Mouse (Mus musculus) CH12.LX (cell line): ENCODE data around the gene Sox10. TPM values are rescaled to one million over a fixed set of nuclear protein-coding genes. Genes with fewer than 3 reads are reported as not detected.

Experiments used
- DNase-seq: peaks from one replicate; pipeline ENCODE4 v3.0.0-alpha.2; 2013; ENCODE audit errors: extremely low read depth
- H3K27ac ChIP-seq: 2 replicates; pipeline ENCODE4 v1.5.1; 2012; ENCODE audit warnings: low read depth, mild to moderate bottlenecking, control low read depth, moderate library complexity; ENCODE audit not compliant: insufficient read depth
- H3K27me3 ChIP-seq: replicated peaks from 2 replicates; pipeline ENCODE3; 2012; ENCODE audit warnings: inconsistent platforms
- H3K36me3 ChIP-seq, 2 experiments: replicated peaks in 1 of 2; 2 replicates each; pipeline versions ENCODE3 to v1.6.1; 2012; ENCODE audit warnings: inconsistent platforms in 1 of 2, low read length in 1 of 2, mild to moderate bottlenecking in 1 of 2, mixed read lengths in 1 of 2, moderate library complexity in 1 of 2; ENCODE audit not compliant: control insufficient read depth in 1 of 2, insufficient read depth in 1 of 2
- H3K4me1 ChIP-seq, 2 experiments: 2 replicates each; pipeline ENCODE4 v1.6.1; 2012; ENCODE audit warnings: inconsistent platforms in 1 of 2, moderate library complexity in 1 of 2; ENCODE audit not compliant: insufficient read depth in 2 of 2, control insufficient read depth in 1 of 2
- H3K4me2 ChIP-seq: 2 replicates; pipeline ENCODE4 v1.6.1; 2012; ENCODE audit warnings: low read depth, mild to moderate bottlenecking, control low read depth; ENCODE audit not compliant: poor library complexity, insufficient read depth, severe bottlenecking
- H3K4me3 ChIP-seq, 3 experiments: fragments of 150-350 bp in 1 of 3; sonication (generic) in 1 of 3; replicated peaks in 1 of 3; 2 replicates each; pipeline versions ENCODE3 to v1.5.1; 2011 to 2012; ENCODE audit warnings: low read depth in 2 of 3, low read length in 2 of 3, mild to moderate bottlenecking in 2 of 3, moderate library complexity in 2 of 3, control low read depth in 1 of 3, improper control_type of control experiment in 1 of 3, inconsistent platforms in 1 of 3, mixed read lengths in 1 of 3; ENCODE audit not compliant: poor library complexity in 1 of 3
- H3K79me2 ChIP-seq: replicated peaks from 2 replicates; pipeline ENCODE4 v1.6.1; 2012; ENCODE audit warnings: mild to moderate bottlenecking, moderate library complexity; ENCODE audit not compliant: control insufficient read depth, poor library complexity, insufficient read depth, severe bottlenecking; ENCODE audit errors: extremely low read depth
- H3K9ac ChIP-seq: 2 replicates; pipeline ENCODE4 v1.6.1; 2012; ENCODE audit warnings: low read depth, mild to moderate bottlenecking, control low read depth, moderate library complexity; ENCODE audit not compliant: insufficient read depth
- H3K9me3 ChIP-seq: replicated peaks from 2 replicates; pipeline ENCODE3; 2012; ENCODE audit warnings: low read length, inconsistent platforms, mixed read lengths
- E2F4 ChIP-seq: IDR thresholded peaks from 2 replicates; pipeline ENCODE4 v1.6.1; 2011; ENCODE audit warnings: low read depth, low read length, improper control_type of control experiment; ENCODE audit not compliant: insufficient replicate concordance
- ELF1 ChIP-seq: IDR thresholded peaks from 2 replicates; pipeline ENCODE4 v1.6.1; 2014; ENCODE audit warnings: low read depth, mild to moderate bottlenecking, inconsistent platforms, low read length, improper control_type of control experiment
- EP300 ChIP-seq: IDR thresholded peaks from 2 replicates; pipeline ENCODE4 v1.6.1; 2011; ENCODE audit warnings: low read length, improper control_type of control experiment
- HCFC1 ChIP-seq: IDR thresholded peaks from 2 replicates; pipeline ENCODE4 v1.6.1; 2012; ENCODE audit warnings: low read depth, mild to moderate bottlenecking, inconsistent platforms, low read length, improper control_type of control experiment
- IRF4 ChIP-seq: IDR thresholded peaks from 2 replicates; pipeline ENCODE4 v1.6.1; 2014; ENCODE audit warnings: low read depth, mild to moderate bottlenecking, inconsistent platforms, low read length, improper control_type of control experiment
- JUND ChIP-seq: conservative IDR thresholded peaks from 2 replicates; pipeline ENCODE4 v1.6.1; 2011; ENCODE audit warnings: low read depth, low read length, improper control_type of control experiment
- MAZ ChIP-seq: IDR thresholded peaks from 2 replicates; pipeline ENCODE4 v1.6.1; 2012; ENCODE audit warnings: low read depth, mild to moderate bottlenecking, inconsistent platforms, low read length, improper control_type of control experiment, moderate library complexity
- NELFE ChIP-seq: IDR thresholded peaks from 2 replicates; pipeline ENCODE4 v1.6.1; 2011; ENCODE audit warnings: low read depth, low read length, improper control_type of control experiment
- POLR2A ChIP-seq: IDR thresholded peaks from 2 replicates; pipeline ENCODE4 v1.6.1; 2011; ENCODE audit warnings: low read depth, mild to moderate bottlenecking, improper control_type of control experiment, low read length
- POLR2AphosphoS2 ChIP-seq: IDR thresholded peaks from 2 replicates; pipeline ENCODE4 v1.6.1; 2011; ENCODE audit warnings: low read depth, low read length, improper control_type of control experiment
- SIN3A ChIP-seq: IDR thresholded peaks from 2 replicates; pipeline ENCODE4 v1.6.1; 2012; ENCODE audit warnings: low read length, improper control_type of control experiment, inconsistent platforms
- TBP ChIP-seq: conservative IDR thresholded peaks from 2 replicates; pipeline ENCODE4 v1.6.1; 2011; ENCODE audit warnings: low read depth, low read length, improper control_type of control experiment
- TCF12 ChIP-seq: IDR thresholded peaks from 2 replicates; pipeline ENCODE4 v1.6.1; 2014; ENCODE audit warnings: low read depth, mild to moderate bottlenecking, inconsistent platforms, low read length, improper control_type of control experiment
- UBTF ChIP-seq: IDR thresholded peaks from 2 replicates; pipeline ENCODE4 v1.6.1; 2012; ENCODE audit warnings: low read depth, mild to moderate bottlenecking, inconsistent platforms, low read length, improper control_type of control experiment, moderate library complexity
- USF1 ChIP-seq: IDR thresholded peaks from 2 replicates; pipeline ENCODE4 v1.6.1; 2014; ENCODE audit warnings: low read depth, mild to moderate bottlenecking, inconsistent platforms, low read length, improper control_type of control experiment
- ZC3H11A ChIP-seq: IDR thresholded peaks from 2 replicates; pipeline ENCODE4 v1.6.1; 2012; ENCODE audit warnings: low read depth, mild to moderate bottlenecking, inconsistent platforms, low read length, improper control_type of control experiment
- ZMIZ1 ChIP-seq: IDR thresholded peaks from 2 replicates; pipeline ENCODE4 v1.6.1; 2012; ENCODE audit warnings: low read depth, mild to moderate bottlenecking, inconsistent platforms, low read length, improper control_type of control experiment
- dilution Hi-C: fragments of 300-500 bp; cut with MboI; formaldehyde crosslinking; loops from 2 replicates; pipeline ENCODE4 v1.14.3; 2020; ENCODE audit warnings: low sequenced_read_pairs; ENCODE audit not compliant: extremely low pct_unique_long_range_greater_than_20kb, extremely low pct_ligation_motif_present
- in situ Hi-C: fragments of 300-500 bp; cut with MboI; formaldehyde crosslinking; loops from 3 replicates; pipeline ENCODE4 v1.14.3; 2019; ENCODE audit warnings: low sequenced_read_pairs, low pct_ligation_motif_present, low pct_unique_long_range_greater_than_20kb, mixed read lengths
- polyA plus RNA-seq: library from polyadenylated mRNA; unstranded; fragments of >175 nt; gene quantifications from 2 replicates; pipeline ENCODE4 v1.2.1, GENCODE M21; 2012; ENCODE audit warnings: low read depth; ENCODE audit not compliant: insufficient read length
- total RNA-seq, 2 experiments: library from RNA; depleted of rRNA; stranded (reverse); fragments of 300-350 nt in 1 of 2; fragments of >200 nt in 1 of 2; gene quantifications; 2 replicates each; pipeline ENCODE4 v1.2.3; 2012 to 2014

Sox10 gene
- total and polyA plus RNA-seq, 3 experiments: 0.08 TPM; not detected in 2

DNA sequence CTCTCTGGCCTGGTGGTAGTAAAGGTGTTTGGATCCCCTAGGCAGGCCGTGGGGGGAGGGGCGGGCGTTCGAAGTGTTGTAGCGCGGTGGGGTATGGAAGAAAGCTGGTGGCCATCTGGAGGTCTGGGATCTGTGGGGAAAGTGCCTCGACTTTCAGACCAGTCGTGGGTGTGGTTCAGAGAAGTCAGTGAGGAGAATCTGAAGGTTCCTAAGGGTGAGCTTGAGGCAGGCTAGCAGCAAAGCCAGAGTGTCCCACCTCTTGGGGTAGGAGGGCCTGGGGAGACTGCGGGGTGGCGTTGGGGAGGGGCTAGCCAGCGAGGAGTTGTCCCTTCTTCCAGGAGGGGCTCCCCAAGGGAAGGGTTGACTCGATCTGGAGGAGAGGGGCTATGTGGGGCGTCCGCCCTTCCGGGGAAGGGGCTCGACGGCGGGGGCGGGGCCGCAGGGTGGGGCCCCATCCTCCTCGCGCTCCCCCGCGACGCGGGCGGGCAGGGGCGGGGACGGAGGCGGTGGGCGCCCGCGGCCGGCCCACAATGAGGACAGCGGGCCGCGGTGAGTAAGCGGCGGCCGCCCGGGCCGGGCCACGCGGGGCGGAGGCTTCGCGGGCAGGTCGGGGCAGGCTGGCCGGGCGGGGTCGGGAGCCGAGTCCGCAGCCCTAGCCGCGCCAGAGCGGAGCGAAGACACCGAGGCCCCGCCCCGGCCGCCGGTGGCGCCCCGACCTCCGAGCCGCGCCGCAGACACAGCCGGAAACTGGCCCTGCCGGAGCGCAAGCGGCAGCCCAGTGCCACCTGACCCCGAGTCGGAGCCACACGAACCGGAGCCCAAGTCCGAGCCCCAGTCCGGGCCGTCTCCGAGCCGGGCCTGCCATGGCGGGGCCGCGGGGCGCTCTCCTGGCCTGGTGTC, 56.4 kb downstream of the Sox10 start, which contains the start of gene Micall1:
Gene Micall1, plus strand, starts transcription at position 478 of the 900 bp plus-strand sequence.
- DNase-seq: peak; percentile 40
- Histone ChIP-seq H3K79me2 (peaks cover 13% of the 10 kb centered on the region; the same call in 1 of the 2 replicates), H3K4me1 (peaks cover 9 to 26% of the 10 kb centered on the region in 2 experiments), H3K27me3 (no peaks in the 10 kb centered on the region), H3K4me2 (peak within 1 kb of the TSS; percentile 96), H3K9me3 (no peaks in the 10 kb centered on the region), H3K4me3 (peak within 1 kb of the TSS; percentile 86 to 88 (median 87)), H3K9ac (peak within 1 kb of the TSS; percentile 77), H3K27ac (peak within 1 kb of the TSS; percentile 18; the same call in 1 of the 2 replicates), H3K36me3 (peaks cover 5 to 24% of the 10 kb centered on the region in 2 experiments)
- in situ Hi-C loops (no loop called here), dilution Hi-C loops (no loop called here)
- TF ChIP-seq SIN3A (0 out of 2 replicates have a peak, but pooled peaks have one; percentile 14), E2F4 (no peak), USF1 (no peak), MAZ (peak; percentile 49; the same call in 1 of the 2 replicates), NELFE (peak; percentile 50), POLR2A (peak; percentile 56), JUND (no peak), POLR2AphosphoS2 (0 out of 2 replicates have a peak, but pooled peaks have one; percentile 39), ELF1 (peak; percentile 52; the same call in 1 of the 2 replicates), UBTF (peak; percentile 87), ZC3H11A (no peak), ZMIZ1 (no peak), TCF12 (peak; percentile 61)

DNA sequence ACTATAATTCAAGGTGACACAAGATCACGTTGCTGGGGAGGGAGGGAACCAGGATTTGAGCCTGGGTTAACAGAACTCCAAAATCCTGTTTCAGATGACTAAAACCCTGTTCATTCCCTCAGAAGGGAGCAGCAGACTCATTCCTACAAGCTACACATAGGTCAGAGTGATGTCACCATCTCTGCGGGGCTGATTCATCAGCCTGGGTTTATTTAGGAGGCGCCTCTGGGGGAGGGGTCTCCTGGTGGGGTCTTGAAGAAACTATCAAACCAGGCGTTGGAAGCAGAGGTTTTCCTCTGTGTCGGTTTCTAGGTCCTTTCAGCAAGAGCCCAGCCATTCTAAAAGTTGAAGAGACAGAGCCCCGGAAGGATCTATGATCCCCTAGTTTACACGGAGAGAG, 57.1 kb downstream of the Sox10 start:
- no peaks in the 10 kb centered on the region for H3K27me3 ChIP-seq
- H3K9ac ChIP-seq: no peak overlapping the region
- no peak overlapping the region; the same call in 1 of the 2 replicates for H3K4me2 ChIP-seq
- peaks cover 4 to 19% of the 10 kb centered on the region in 2 experiments for H3K36me3 ChIP-seq
- no peak overlapping the region for H3K4me3 ChIP-seq
- TF ChIP-seq TCF12 (no peak), EP300 (no peak), TBP (no peak), MAZ (no peak), IRF4 (no peak), JUND (no peak), HCFC1 (no peak)
- H3K27ac ChIP-seq: no peak overlapping the region
- peaks cover 13% of the 10 kb centered on the region; the same call in 1 of the 2 replicates for H3K79me2 ChIP-seq
- no peak for DNase-seq
- peaks cover 9 to 24% of the 10 kb centered on the region in 2 experiments for H3K4me1 ChIP-seq
- in situ Hi-C loops (no loop called here), dilution Hi-C loops (no loop called here)
- no peaks in the 10 kb centered on the region for H3K9me3 ChIP-seq
